Mouse (Mus musculus): ENCODE data around the gene Jade3. TPM values are rescaled to one million over a fixed set of nuclear protein-coding genes. Genes with fewer than 3 reads are reported as not detected.

The Jade3 gene
- polyA plus RNA-seq, 1 experiment = 7.0 TPM

- no peaks in the 10 kb centered on the region; the same call in 1 of the 2 replicates for H3K4me1 ChIP-seq (ENCODE audit: control insufficient read depth, insufficient read depth, low read length)
Measured at GRCm38 (mm10) chrX:20412221-20412620, 13.3 kb upstream of the Jade3 start.

GRCm38 (mm10) chrX:20414885-20415622 lies 10.4 kb upstream of the Jade3 start:
- no peaks in the 10 kb centered on the region; the same call in 1 of the 2 replicates for H3K4me1 ChIP-seq (ENCODE audit: control insufficient read depth, insufficient read depth, low read length)
- TF ChIP-seq POLR2A (IDR thresholded peaks at IDR 0.05; ENCODE audit: low read depth, low read length) = no peak
- TF ChIP-seq CTCF (IDR thresholded peaks at IDR 0.05; ENCODE audit: borderline replicate concordance, insufficient read depth, low read length) = no peak
- H3K4me3 ChIP-seq (ENCODE audit: insufficient read depth, low read length) = no peak overlapping the region
- no peak overlapping the region for H3K27ac ChIP-seq (ENCODE audit: insufficient read depth, low read length)

More at GRCm38 (mm10) chrX:20412221-20412620, 13.3 kb upstream of the Jade3 start:
- H3K27ac ChIP-seq (ENCODE audit: insufficient read depth, low read length) = no peak overlapping the region
- H3K4me3 ChIP-seq (ENCODE audit: insufficient read depth, low read length) = no peak overlapping the region
- TF ChIP-seq POLR2A (IDR thresholded peaks at IDR 0.05; ENCODE audit: low read depth, low read length) (no peak), CTCF (IDR thresholded peaks at IDR 0.05; ENCODE audit: borderline replicate concordance, insufficient read depth, low read length) (no peak)

- no peak overlapping the region for H3K4me3 ChIP-seq (ENCODE audit: insufficient read depth, low read length)
- H3K27ac ChIP-seq (ENCODE audit: insufficient read depth, low read length) = peak overlapping the region; percentile 73
- H3K4me1 ChIP-seq (ENCODE audit: control insufficient read depth, insufficient read depth, low read length) = no peaks in the 10 kb centered on the region
- TF ChIP-seq POLR2A (IDR thresholded peaks at IDR 0.05; ENCODE audit: low read depth, low read length) = no peak
- no peak for TF ChIP-seq CTCF (IDR thresholded peaks at IDR 0.05; ENCODE audit: borderline replicate concordance, insufficient read depth, low read length)
Measured at GRCm38 (mm10) chrX:20418461-20418860, 7.0 kb upstream of the Jade3 start.

- TF ChIP-seq POLR2A (IDR thresholded peaks at IDR 0.05; ENCODE audit: low read depth, low read length) (no peak), CTCF (IDR thresholded peaks at IDR 0.05; ENCODE audit: borderline replicate concordance, insufficient read depth, low read length) (no peak)
- H3K4me3 ChIP-seq (ENCODE audit: insufficient read depth, low read length) = no peak overlapping the region
- H3K4me1 ChIP-seq (ENCODE audit: control insufficient read depth, insufficient read depth, low read length) = no peaks in the 10 kb centered on the region
- no peak overlapping the region for H3K27ac ChIP-seq (ENCODE audit: insufficient read depth, low read length)
Measured at GRCm38 (mm10) chrX:20419536-20419935, 6.0 kb upstream of the Jade3 start.

GRCm38 (mm10) chrX:20425839-20426449 lies 456 bp downstream of the Jade3 start:
- no peak for TF ChIP-seq CTCF (IDR thresholded peaks at IDR 0.05; ENCODE audit: borderline replicate concordance, insufficient read depth, low read length)
- TF ChIP-seq POLR2A (IDR thresholded peaks at IDR 0.05; ENCODE audit: low read depth, low read length) = no peak
- H3K4me1 ChIP-seq (ENCODE audit: control insufficient read depth, insufficient read depth, low read length) = no peaks in the 10 kb centered on the region
- peak overlapping the region; percentile 50; the same call in 1 of the 2 replicates for H3K27ac ChIP-seq (ENCODE audit: insufficient read depth, low read length)
- peak overlapping the region; percentile 91 for H3K4me3 ChIP-seq (ENCODE audit: insufficient read depth, low read length)

GRCm38 (mm10) chrX:20483213-20483612 lies 57.7 kb downstream of the Jade3 start:
- no peak overlapping the region for H3K4me3 ChIP-seq (ENCODE audit: insufficient read depth, low read length)
- H3K27ac ChIP-seq (ENCODE audit: insufficient read depth, low read length) = no peak overlapping the region
- H3K4me1 ChIP-seq (ENCODE audit: control insufficient read depth, insufficient read depth, low read length) = no peaks in the 10 kb centered on the region
- TF ChIP-seq POLR2A (IDR thresholded peaks at IDR 0.05; ENCODE audit: low read depth, low read length) (no peak), CTCF (IDR thresholded peaks at IDR 0.05; ENCODE audit: borderline replicate concordance, insufficient read depth, low read length) (no peak)

- H3K4me3 ChIP-seq (ENCODE audit: insufficient read depth, low read length) = no peak overlapping the region
- no peak overlapping the region for H3K27ac ChIP-seq (ENCODE audit: insufficient read depth, low read length)
- TF ChIP-seq CTCF (IDR thresholded peaks at IDR 0.05; ENCODE audit: borderline replicate concordance, insufficient read depth, low read length) = no peak
- TF ChIP-seq POLR2A (IDR thresholded peaks at IDR 0.05; ENCODE audit: low read depth, low read length) = no peak
- H3K4me1 ChIP-seq (ENCODE audit: control insufficient read depth, insufficient read depth, low read length) = no peaks in the 10 kb centered on the region
Measured at GRCm38 (mm10) chrX:20497682-20498081, 72.2 kb downstream of the Jade3 start.

- TF ChIP-seq CTCF (IDR thresholded peaks at IDR 0.05; ENCODE audit: borderline replicate concordance, insufficient read depth, low read length) (no peak), POLR2A (IDR thresholded peaks at IDR 0.05; ENCODE audit: low read depth, low read length) (no peak)
- H3K27ac ChIP-seq (ENCODE audit: insufficient read depth, low read length) = no peak overlapping the region
- H3K4me1 ChIP-seq (ENCODE audit: control insufficient read depth, insufficient read depth, low read length) = no peaks in the 10 kb centered on the region
- no peak overlapping the region for H3K4me3 ChIP-seq (ENCODE audit: insufficient read depth, low read length)
Measured at GRCm38 (mm10) chrX:20520290-20520939, 94.9 kb downstream of the Jade3 start.

- TF ChIP-seq CTCF (IDR thresholded peaks at IDR 0.05; ENCODE audit: borderline replicate concordance, insufficient read depth, low read length) (no peak), POLR2A (IDR thresholded peaks at IDR 0.05; ENCODE audit: low read depth, low read length) (no peak)
- no peaks in the 10 kb centered on the region for H3K4me1 ChIP-seq (ENCODE audit: control insufficient read depth, insufficient read depth, low read length)
Measured at GRCm38 (mm10) chrX:20521578-20521977, 96.1 kb downstream of the Jade3 start.

DNA sequence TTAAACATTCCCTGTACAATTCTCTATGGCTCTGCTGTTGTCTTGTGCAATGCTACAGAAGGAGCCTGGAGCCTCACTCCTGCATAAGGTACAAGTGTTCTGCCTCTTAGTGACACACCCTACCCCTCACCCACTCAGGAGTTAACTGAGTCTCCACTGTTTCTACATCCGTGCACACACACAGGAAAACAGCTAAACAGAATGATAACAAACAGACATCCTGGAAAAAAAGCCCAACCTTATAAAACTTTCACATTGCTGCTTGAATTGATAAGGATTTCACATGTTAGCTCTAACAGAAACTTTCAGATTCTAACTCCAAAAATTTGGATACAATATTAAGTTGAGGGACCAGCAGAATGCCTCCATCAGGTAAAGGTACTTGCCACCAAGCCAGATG lies 107.1 kb downstream of the Jade3 start:
- TF ChIP-seq CTCF (IDR thresholded peaks at IDR 0.05; ENCODE audit: borderline replicate concordance, insufficient read depth, low read length) = no peak
- TF ChIP-seq POLR2A (IDR thresholded peaks at IDR 0.05; ENCODE audit: low read depth, low read length) = no peak
- H3K4me1 ChIP-seq (ENCODE audit: control insufficient read depth, insufficient read depth, low read length) = no peaks in the 10 kb centered on the region
- no peak overlapping the region for H3K4me3 ChIP-seq (ENCODE audit: insufficient read depth, low read length)
- no peak overlapping the region for H3K27ac ChIP-seq (ENCODE audit: insufficient read depth, low read length)

More at GRCm38 (mm10) chrX:20521578-20521977, 96.1 kb downstream of the Jade3 start:
- H3K4me3 ChIP-seq (ENCODE audit: insufficient read depth, low read length) = no peak overlapping the region
- no peak overlapping the region for H3K27ac ChIP-seq (ENCODE audit: insufficient read depth, low read length)
